Mouse (Mus musculus) adrenal gland, adult 18-20 months (tissue): Measurements from ENCODE around the gene Hist2h2aa1. TPM values are rescaled to one million over a fixed set of nuclear protein-coding genes. Genes with fewer than 3 reads are reported as not detected.

ENCODE experiments used
- DNase-seq, 2 experiments: peaks; one replicate each; pipeline ENCODE4 v3.0.0; 2021 to 2022; ENCODE audit warnings: low spot score in 2 of 2
- total RNA-seq, 2 experiments: library from RNA; stranded (reverse); gene quantifications; 1 replicate in 1 of 2; 2 replicates in 1 of 2; pipeline ENCODE4 v1.2.3; 2021

The Hist2h2aa1 gene
- total RNA-seq, 2 experiments from 2014 or later, result 7.7 to 9.6 TPM

DNA sequence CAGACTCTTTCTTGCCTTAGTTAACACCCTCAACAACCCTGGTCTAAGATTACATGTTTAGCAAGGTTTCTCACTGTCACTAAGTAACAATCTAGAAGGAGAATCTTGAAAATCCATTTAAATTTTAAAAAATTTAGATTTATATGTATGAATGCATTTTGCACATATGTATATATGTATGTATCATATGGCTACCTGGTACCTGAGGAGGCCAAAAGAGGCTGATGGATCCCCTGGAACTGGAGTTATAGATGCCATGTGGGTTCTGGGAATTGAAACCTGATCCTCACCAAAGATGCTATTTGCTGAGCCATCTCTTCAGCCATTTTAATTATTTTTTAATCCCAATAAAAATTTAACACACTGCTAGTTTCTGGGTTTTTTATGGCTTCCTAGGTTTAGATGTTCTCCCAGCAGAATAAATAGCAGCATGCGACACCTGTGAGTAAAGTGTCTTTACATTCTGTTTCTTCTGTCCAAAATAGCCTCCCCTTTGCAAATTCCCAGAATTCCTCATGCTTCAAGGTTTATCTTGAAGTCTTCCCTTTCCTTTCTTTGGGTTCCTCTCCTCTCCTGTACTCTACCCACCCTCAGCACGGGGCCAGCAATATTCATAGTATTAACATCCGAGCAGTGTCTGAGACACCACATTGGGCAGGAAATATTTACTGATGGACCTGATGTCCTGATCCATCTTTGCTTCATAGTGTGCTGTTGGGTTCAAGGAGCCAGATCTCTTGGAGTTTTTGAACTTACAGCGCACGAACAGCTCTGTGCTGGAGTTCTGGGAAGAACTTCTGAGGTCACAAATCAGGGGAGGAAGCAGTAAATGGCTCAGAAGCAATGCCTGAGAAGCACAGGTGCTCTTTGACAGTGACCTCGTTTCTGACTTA is 3.1 kb downstream of the Hist2h2aa1 start:
- no peak for DNase-seq

DNA sequence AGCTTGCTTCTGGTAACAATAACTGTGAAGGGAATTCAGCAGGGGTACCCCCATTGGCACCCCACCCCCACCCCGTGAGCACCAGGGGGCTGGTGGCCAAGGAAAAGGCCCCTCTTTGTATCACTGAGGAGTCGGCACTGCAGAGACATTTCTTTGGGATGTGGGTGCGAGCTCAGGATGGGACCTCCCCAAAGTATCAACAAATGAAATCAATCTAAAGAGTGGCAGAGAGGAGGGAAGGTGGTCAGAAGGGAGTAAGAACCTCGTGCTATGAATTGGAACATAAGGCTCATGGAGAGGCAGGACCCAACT is 3.7 kb downstream of the Hist2h2aa1 start:
- DNase-seq, result no peak

DNA sequence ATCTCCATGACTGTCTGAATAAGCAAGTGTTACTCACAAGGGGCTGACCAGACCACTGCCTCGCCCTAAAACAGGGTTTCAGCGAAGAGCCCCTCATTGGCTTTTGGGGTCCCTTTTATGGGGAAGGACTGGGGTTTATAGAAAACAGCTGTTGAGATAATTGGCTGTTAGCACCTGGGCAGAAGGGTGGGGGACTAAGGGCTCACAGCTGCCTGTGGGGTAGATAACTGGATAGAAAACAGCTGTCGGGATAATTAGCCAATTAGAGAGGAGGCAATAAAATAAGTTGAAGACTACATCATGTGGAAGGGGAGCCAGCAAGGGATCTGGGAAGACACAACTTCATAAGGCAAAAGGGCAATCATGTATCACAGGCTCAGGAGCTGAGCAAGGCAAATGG is 5.6 kb downstream of the Hist2h2aa1 start:
- no peak for DNase-seq

DNA sequence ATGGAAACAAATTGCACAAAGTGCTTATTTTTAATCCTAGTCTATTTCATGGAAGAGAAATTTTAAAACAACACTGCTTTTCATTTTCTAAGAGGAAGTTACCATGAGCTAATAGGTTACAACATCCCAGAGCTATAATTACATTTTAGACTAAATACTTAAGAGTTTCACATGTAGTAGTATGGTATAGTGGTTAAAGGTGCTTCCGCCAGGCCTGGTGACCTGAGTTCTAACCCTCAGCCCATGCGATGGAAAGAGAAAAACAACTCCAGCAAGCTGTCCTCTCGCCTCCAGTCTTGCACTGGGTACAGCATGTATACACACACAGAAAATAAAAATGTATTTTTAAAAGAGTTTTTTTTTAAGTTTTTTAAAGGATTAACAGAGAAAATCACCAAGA is 6.5 kb downstream of the Hist2h2aa1 start:
- no peak for DNase-seq

DNA sequence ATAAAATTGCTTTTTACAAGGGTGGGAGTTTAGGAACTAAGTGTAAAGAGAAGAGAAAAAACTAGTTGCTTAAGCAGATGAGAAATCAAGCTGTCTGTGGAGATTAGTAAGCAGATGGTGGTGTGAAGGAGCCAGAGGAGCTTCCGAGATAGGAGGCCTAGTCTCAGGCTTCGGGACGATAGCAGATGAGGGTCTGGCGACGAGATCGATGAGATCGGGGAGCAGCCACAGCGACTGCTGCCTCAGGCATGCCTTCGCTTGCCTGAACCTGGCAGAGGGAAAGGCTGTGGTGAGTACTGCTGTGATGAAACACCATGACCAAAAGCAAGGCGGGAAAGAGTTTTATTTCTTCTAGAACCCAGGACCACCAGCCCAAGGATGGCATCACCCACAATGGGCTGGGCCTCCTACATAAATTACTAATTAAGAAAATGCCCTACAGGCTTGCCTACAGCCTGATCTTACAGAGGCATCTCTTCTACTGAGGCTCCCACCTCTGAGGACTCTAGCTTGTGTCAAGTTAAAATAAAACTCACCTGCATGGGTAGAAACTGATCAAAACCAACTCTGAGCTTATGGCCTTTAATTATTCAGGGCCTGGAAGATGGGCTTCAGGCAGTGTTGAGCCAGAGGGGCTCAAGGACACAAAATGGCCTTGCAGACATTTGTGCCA is 9.5 kb downstream of the Hist2h2aa1 start:
- DNase-seq, result no peak

DNA sequence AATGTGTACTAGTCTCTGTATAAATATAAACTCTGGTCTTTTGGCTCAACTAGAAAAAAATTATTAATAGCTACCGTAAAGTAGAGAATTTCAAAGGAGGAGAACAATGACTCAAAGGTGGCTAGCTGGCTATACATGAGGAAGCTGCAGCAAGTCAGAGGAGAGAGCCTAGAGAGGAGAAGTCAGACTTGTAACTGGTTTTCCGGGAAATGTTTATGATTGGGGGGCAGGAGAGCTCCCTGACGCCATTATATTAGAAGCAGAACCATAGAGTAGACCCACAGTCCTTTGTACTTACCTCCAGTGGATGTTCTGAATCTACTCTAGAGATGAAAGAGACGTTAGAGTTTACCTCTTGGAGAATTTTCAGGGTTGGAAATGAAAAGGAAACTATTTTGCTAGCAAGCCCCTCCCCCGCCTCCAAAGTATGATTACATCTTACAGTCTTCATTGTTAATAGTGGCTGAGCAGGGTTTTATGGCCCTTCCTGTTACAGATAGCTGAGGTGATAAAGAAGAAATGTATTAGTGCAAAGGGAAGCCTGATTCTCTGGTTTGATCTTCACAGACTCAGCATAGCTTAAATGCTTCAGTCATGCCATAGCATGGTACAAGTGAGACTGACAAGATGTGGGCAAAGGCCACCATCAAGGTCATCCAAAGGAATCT is 10.8 kb downstream of the Hist2h2aa1 start:
- DNase-seq, result no peak

DNA sequence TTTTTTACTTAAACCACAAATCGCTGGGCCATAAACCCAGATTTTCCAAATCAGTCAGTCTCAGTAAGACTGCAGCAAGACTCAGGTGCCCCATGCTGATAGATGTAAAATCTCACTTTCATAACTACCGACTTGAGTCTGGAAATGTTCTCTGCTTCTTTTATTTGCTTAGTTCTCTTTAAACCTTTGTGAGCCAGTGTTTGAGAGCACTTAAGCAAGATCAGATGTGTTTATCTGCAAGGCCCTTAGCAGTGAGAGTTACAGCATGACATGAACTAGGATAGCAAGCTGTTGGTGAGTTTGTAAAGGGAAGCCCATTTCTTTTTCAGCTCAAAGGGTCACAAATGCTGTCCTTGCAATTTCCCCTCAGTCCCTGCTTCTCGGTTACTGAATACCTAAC is 11.9 kb downstream of the Hist2h2aa1 start:
- DNase-seq, result no peak

DNA sequence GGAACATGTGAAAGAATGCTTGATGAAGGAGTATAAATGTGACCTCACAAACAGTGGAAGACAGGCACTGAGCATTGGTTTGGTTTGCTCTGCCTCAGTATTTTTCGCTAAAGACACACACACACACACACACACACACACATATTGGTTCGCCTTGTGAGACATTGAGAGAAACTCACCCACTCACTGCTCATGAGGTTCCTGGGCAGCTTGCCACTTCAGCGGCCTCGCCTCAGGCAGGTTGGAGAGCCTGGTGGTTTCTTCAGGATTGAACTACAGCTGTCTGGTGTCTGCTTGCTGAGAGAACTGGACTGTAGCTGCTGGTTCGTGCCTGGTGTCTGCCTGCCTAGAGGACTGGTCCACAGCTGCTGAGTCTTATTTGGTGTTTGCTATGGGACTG is 14.9 kb downstream of the Hist2h2aa1 start:
- DNase-seq, result no peak

DNA sequence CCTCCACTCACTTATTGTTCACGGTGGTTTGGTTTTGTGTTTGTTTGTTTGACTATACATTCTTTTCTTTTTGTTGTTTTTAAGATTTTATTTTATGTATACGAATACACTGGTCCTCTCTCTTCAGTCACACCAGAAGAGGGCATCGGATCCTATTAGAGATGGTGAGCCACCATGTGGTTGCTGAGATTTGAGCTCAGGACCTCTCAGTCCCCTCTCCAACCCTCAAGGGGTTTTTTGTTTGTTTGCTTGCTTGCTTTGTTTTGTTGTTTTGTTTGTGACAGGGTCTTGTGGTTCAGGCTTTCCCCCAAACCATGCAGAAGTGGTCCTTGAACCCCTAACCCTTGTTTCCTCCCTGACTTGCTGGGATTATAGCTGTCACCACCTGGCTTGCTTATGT is 16.3 kb downstream of the Hist2h2aa1 start:
- DNase-seq, result no peak

DNA sequence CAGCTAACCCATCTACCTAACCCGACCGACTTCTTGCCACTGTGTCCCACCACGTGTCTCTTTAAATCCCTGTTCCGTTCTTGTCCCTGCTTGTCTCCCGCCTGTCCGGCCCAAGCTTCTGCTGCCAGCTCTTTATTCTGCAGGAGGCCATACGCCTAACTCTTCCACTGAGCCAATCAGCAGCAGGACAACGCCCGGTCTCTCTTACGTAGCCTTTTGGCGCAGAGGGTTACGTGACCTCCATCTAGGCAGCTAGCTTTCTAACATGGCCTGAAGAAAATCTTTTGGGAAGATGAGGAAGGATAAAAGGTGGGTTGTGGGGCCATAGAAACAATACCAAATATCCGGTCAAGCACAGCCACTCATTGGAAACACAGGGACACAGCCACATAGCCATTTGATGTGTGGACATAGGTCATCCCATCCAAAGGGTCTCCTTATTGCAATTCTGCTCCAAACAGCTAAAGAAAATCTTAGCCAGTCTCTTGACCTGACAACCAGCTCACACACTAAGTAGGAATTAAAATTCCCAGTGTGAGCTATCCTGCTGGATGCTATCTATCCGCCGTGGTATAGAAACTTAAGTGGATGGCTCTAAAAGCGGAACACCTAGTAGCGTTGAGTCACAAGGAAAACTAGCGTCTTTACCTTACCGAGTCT is 17.0 kb downstream of the Hist2h2aa1 start:
- peak; percentile 63 for DNase-seq

DNA sequence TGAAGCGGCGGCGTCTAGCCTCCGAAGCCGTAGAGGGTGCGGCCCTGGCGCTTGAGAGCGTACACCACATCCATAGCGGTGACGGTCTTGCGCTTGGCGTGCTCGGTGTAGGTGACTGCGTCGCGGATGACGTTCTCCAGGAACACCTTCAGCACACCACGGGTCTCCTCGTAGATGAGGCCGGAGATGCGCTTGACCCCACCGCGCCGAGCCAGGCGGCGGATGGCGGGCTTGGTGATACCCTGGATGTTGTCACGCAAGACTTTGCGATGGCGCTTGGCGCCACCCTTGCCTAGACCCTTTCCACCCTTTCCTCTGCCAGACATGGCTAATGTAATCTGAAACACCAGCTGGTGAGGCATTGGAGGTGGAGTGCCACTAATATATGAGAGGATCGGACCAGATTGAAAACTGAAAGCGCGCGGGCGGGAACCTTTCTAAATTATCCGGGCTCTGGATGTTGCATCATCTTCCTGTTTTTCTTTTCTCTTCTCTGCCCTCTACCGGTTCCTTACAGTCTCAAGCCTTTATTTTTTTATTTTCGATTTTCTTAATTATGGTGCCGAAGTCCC is 17.8 kb downstream of the Hist2h2aa1 start, which contains the start of gene Hist2h4:
Gene Hist2h4, minus strand, starts transcription at position 333 of the 572 bp plus-strand sequence.
- peak; percentile 94 to 95 for DNase-seq

DNA sequence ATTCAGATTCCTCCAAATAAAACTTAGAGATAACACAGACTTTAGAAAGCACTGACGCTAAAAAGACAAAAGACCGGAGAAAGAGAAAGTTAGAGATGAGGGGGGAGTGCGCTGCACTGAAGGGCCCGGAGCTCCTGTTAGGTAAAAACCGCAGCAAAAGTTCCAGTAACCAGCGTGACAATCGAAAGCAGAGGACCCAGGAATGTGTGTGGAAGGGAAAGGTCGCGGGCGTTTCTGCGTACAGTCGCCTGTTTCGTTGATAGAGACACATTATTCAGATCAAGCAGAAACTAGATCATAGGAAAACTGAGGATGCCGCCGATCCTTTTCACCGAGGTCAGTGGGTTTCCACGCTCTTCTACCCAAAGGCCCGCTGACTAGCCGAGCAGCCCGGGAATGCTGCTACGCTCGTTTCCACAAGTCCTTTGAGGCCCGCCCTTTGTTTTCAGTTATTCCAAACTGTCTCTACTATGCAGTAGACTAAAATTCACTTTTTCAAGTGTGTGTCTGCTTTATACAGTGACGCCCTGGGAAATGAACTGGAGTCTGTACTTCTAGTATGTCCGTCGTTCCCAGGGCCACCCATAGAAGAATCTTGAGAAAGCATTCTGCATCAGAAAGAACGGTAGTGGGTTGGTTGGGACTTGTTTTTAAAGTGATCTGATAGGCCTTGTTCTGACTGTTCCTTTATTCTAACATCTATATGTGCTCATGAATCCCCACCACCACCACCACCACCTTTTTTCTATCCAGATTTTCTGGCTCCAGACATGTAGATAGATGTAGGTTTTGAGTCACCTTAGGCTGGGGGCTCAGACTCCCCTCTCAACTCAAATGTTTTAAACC is 18.5 kb downstream of the Hist2h2aa1 start:
- DNase-seq, result peak; percentile 48 to 64

DNA sequence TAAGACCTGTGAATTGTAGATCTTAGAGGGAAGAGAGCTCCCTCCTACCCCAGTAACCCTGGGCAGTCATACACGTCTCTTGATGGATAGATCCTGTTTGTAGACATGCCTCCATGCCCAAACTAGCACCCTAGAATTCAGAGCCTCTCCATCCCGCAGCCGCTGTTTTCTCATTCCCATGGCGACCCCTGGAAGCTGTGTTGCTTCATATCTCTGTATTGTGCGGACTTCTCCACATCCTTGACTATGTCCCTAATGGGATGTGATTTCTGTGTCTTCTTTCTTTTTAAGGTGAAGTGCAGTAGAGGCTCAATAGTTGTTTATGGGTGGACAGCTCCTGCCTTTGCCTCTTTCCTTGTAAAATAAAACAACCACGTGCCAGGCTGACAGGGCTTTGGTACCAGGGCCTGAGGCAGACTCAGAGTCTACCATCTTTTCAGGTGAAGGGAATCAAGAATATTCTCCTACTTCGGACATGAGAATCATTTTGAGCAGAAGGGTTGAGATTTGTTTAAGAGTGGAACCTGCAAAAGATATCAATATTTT is 19.2 kb downstream of the Hist2h2aa1 start:
- no peak for DNase-seq

DNA sequence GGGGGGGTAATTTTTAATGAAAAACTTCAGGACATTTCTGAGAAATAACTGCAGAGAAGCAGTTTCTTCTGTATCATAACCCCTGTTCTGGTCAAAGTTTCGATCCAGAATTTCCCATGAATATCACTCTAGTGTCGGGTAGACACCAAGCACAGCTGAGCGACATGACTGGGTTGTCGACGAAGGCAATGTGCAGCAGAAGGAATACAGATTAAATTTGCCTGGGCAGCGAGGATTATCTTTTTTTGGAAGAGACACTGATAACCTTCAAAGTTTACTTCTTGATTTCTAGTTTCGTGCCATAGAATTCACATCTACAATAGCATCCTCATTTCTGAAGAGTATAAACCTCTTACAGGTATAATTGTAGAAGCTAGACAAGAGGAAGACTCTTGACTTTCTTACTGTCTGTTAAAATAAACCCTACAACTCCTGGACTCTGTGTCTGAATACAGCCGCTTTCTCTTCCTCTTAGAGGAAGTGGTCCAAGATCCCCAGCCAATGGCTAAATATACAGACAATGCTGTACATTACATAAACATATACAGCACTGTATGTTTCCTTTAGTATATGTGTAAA is 20.9 kb downstream of the Hist2h2aa1 start:
- DNase-seq, result no peak

DNA sequence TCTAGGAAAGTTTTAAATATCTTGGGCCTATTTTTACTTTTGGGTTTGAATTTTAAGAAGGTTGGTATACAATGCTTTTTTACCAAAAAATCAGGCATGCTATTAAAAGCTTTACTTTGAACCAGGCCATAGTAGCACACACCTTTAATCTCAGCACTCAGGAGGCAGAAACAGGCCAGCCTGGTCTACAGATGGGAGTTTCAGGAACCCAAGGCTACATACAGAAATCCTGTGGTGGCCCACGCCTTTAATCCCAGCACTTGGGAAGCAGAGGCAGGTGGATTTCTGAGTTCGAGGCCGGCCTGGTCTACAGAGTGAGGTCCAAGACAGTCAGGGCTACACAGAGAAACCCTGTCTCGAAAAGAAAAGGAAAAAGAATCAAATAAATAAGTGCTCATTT is 22.2 kb downstream of the Hist2h2aa1 start:
- no peak for DNase-seq

DNA sequence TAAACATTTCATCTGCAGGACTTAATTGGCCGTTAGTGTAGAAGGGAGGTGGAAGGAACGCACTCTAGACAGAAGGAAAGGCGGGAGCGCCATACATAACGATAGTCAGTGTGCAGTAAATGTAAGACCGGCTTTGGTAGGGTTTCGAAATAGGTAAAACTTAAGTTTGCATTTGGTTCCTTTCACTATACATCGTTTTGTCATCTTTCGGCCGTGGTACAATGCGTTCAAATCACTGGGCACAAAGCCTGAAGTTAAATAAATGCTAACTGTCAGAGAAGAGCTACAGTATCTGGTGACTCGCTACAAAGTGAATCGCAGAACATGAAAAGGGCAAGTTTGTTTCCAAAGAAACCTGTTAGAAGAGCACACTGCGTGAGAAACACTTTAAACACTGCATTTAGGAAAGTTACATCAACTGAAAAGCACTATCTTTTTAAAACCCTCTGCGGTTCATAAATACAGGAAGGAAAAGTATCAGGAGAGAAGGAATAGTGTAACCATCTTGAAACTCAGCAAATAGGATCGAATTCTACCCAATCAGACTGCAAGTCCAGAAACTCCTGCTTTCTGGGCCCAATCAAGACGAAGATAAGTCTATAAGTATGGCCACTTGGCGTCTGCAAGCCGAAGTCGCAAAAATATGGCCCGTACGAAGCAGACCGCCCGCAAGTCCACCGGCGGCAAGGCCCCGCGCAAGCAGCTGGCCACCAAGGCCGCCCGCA is 22.9 kb downstream of the Hist2h2aa1 start, which contains the start of gene Hist2h3b:
Gene Hist2h3b, plus strand, starts transcription at position 604 of the 725 bp plus-strand sequence.
- peak; percentile 80 to 81 for DNase-seq

DNA sequence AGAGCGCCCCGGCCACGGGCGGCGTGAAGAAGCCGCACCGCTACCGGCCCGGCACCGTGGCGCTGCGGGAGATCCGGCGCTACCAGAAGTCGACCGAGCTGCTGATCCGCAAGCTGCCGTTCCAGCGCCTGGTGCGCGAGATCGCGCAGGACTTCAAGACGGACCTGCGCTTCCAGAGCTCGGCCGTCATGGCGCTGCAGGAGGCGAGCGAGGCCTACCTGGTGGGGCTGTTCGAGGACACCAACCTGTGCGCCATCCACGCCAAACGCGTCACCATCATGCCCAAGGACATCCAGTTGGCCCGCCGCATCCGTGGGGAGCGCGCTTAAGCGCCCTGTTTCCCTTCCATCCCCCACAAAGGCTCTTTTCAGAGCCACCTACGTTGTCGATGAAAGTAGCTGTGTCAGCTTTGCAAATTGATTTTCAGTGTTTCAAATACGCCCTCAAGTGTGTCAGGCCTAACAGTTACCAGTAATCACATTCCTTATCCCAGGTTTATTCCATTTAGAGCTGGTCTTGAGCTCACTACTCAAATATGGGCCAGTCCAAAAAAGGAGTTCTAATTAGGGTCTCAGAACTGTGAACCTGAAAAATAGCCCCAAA is 23.6 kb downstream of the Hist2h2aa1 start:
- peak in 1 of 2 experiments; percentile 36 for DNase-seq
